Mouse (Mus musculus) hindbrain, embryonic 11.5 days (tissue): ENCODE data around the gene Atp11a. TPM values are rescaled to one million over a fixed set of nuclear protein-coding genes. Genes with fewer than 3 reads are reported as not detected.

Experiments used
- ATAC-seq: fragments of 200-750 bp; cut with Nextera tagmentation; 2 replicates; pipeline ENCODE4 v1.8.0; 2017; ENCODE audit warnings: mild to moderate bottlenecking, moderate TSS enrichment, moderate library complexity; ENCODE audit not compliant: low FRiP score
- DNase-seq: peaks from one replicate; pipeline ENCODE4 v3.0.0-alpha.2; 2015; ENCODE audit warnings: low spot score
- H3K27ac ChIP-seq: fragments of 300-500 bp; sonication (generic); 2 replicates; pipeline ENCODE4 v1.5.1; 2014; ENCODE audit warnings: mild to moderate bottlenecking, low read depth, low read length
- H3K27me3 ChIP-seq: fragments of 300-500 bp; sonication (generic); 2 replicates; pipeline ENCODE4 v1.6.1; 2014; ENCODE audit warnings: mild to moderate bottlenecking, low read length, moderate library complexity, mixed read lengths; ENCODE audit not compliant: control insufficient read depth, insufficient read depth
- H3K36me3 ChIP-seq: fragments of 300-500 bp; sonication (generic); 2 replicates; pipeline ENCODE4 v1.6.1; 2014; ENCODE audit warnings: mild to moderate bottlenecking, low read length, moderate library complexity, mixed read lengths; ENCODE audit not compliant: control insufficient read depth, insufficient read depth
- H3K4me1 ChIP-seq: fragments of 300-500 bp; sonication (generic); replicated peaks from 2 replicates; pipeline ENCODE4 v1.6.1; 2014; ENCODE audit warnings: low read length, mixed read lengths; ENCODE audit not compliant: control insufficient read depth, insufficient read depth
- H3K4me2 ChIP-seq: fragments of 300-500 bp; sonication (generic); replicated peaks from 2 replicates; pipeline ENCODE4 v1.6.1; 2014; ENCODE audit warnings: mild to moderate bottlenecking, low read depth, low read length
- H3K4me3 ChIP-seq: fragments of 300-500 bp; sonication (generic); 2 replicates; pipeline ENCODE4 v1.5.1; 2014; ENCODE audit warnings: low read depth, low read length
- H3K9ac ChIP-seq: fragments of 300-500 bp; sonication (generic); 2 replicates; pipeline ENCODE4 v1.6.1; 2014; ENCODE audit warnings: low read depth, low read length
- H3K9me3 ChIP-seq: fragments of 300-500 bp; sonication (generic); 2 replicates; pipeline ENCODE4 v1.6.1; 2016; ENCODE audit warnings: low read length; ENCODE audit not compliant: control insufficient read depth
- WGBS: fragments of 180-500 bp; shearing (Covaris S2); extraction: QIAGEN DNeasy Blood & Tissue Kit; methylation state at CpG from one replicate; pipeline ENCODE4 v1.1.7; 2014; 5-methylcytosine and 5-hydroxymethylcytosine counted together
- polyA plus RNA-seq: library from polyadenylated mRNA; unstranded; fragments of >200 nt; fragmentation: Nextera tagmentation; extraction: Ambion mirVana; gene quantifications from 2 replicates; pipeline ENCODE4 v1.2.1, GENCODE M21; 2014

The Atp11a gene
- polyA plus RNA-seq, 1 experiment from 2014 or later = 12.0 TPM

DNA sequence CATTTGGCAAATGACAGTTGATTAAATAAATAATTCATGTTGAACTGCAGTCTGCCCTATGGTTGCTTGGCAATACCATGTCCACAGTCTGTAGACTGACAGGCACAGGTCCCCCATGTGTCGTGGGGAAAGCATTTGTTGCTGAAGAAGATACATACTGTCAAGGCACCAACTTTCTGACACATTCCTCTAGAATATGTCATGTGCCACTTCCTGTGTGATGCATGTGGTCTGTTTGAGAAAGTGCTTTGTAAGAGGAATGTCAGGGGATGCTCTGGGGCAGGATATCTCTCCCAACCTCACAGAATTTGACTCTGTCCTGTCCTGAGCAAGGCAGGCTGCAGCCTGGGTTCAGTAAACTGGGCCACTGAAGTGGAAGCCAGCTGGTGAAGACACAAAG lies 72.6 kb downstream of the Atp11a start:
- H3K4me2 ChIP-seq = no peak overlapping the region
- H3K4me1 ChIP-seq = peaks cover 7% of the 10 kb centered on the region
- H3K36me3 ChIP-seq = no peaks in the 10 kb centered on the region
- no peak for DNase-seq
- H3K27ac ChIP-seq = no peak overlapping the region
- no peak overlapping the region for H3K4me3 ChIP-seq
- peak; percentile 26; the same call in 1 of the 2 replicates for ATAC-seq
- 41% methylated on average over 1 of the region's 1 CpGs for WGBS
- H3K9me3 ChIP-seq = no peaks in the 10 kb centered on the region
- no peak overlapping the region for H3K9ac ChIP-seq
- no peaks in the 10 kb centered on the region for H3K27me3 ChIP-seq

DNA sequence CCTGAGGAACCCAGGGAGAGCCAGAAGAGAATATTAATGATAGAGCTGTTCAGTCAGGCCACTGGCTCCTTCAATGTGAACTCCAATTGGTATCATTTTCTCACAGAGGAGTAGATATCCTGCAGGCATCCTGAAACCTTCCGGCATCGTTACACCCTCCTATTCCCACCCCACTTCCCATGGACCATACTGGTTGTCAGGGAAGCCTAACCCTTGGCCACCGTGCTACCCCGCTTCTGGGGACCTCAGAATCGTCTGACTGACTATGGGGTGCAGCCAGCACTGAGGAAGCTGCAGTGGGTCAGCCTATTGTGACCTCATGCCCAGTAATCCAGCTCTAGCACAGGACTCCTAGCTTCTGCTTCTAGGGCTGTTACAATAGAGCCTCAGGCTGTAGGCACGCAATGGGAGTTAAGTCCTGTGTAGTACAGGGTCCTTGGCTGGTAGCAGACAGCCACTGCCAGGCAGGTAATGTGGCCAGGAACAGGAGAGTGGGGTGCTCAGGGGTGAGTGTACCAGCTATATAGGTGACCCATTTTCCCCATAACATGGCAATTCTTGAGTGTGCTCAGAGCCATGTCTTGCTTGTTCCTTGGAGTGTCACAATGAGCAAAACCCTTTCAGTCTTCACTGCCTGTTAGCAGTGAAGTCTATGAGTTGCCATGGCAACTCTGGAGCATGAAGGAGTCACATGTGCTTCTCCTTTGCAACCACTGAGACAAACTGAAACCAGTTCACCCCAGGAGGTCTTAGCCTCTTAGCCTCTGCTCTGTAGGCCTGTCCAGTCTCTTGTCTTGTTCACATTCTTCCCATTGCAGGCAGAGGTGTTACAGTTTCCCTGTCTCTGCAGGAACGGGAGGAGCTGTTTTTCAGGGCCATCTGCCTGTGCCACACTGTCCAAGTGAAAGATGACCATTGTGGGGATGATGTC lies 75.1 kb downstream of the Atp11a start:
- WGBS = 72% methylated on average over 7 of the region's 7 CpGs
- Histone ChIP-seq H3K4me3 (no peak overlapping the region), H3K4me1 (peaks cover 6% of the 10 kb centered on the region), H3K9me3 (no peaks in the 10 kb centered on the region), H3K27me3 (no peaks in the 10 kb centered on the region), H3K36me3 (no peaks in the 10 kb centered on the region), H3K4me2 (no peak overlapping the region; the same call in 1 of the 2 replicates), H3K9ac (no peak overlapping the region), H3K27ac (peak overlapping the region; percentile 20; the same call in 1 of the 2 replicates)
- DNase-seq (peak; percentile 58), ATAC-seq (peak; percentile 66)

DNA sequence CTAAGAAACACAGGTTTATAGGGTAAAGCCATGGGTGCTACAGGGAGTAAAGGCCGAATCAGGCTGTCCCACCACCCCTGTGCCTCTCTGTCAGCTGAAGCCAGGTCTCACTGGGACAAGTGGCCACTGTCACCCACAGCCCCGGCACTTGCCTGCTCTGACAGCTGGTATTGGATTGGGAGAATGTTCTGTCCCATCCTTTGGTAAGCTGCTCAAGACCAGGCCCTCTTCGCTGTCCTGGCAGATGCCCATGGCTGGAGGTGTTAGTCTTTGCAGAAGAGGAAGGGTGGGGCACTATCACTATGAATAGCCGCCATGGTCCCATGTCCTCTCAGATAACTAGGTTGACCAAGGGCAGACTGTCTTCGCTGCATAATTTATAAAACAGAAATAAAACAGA lies 76.8 kb downstream of the Atp11a start:
- H3K4me3 ChIP-seq = no peak overlapping the region
- DNase-seq = no peak
- no peak overlapping the region for H3K27ac ChIP-seq
- no peak overlapping the region for H3K4me2 ChIP-seq
- no peaks in the 10 kb centered on the region for H3K36me3 ChIP-seq
- no peak overlapping the region for H3K9ac ChIP-seq
- 94% methylated on average over 5 of the region's 5 CpGs for WGBS
- H3K27me3 ChIP-seq = no peaks in the 10 kb centered on the region
- no peaks in the 10 kb centered on the region for H3K9me3 ChIP-seq
- ATAC-seq = no peak
- peaks cover 6% of the 10 kb centered on the region for H3K4me1 ChIP-seq

DNA sequence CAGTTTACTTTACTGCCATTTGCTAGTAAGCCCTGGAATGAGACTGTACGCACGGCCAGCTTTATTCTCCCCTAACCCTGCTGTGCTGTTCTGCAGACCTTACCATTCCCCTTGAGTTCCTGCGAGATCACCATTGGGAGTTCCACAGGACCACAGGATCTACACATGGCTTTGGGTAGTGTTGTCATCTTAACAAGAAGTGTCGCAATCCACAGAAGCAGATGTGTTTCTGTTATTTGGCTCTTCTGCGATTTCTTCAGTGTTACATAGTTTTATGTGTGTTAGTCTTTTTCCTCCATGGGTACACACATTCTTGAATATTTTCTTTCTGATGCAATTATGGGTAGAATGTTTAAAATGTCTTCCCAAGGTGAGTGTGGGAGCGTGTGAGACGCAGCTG lies 84.0 kb downstream of the Atp11a start:
- H3K27me3 ChIP-seq = no peaks in the 10 kb centered on the region
- 90% methylated on average over 7 of the region's 7 CpGs for WGBS
- H3K4me1 ChIP-seq = no peaks in the 10 kb centered on the region
- no peak overlapping the region for H3K4me3 ChIP-seq
- H3K36me3 ChIP-seq = no peaks in the 10 kb centered on the region
- no peak for ATAC-seq
- DNase-seq = no peak
- no peak overlapping the region for H3K9ac ChIP-seq
- H3K27ac ChIP-seq = no peak overlapping the region
- no peak overlapping the region for H3K4me2 ChIP-seq
- H3K9me3 ChIP-seq = no peaks in the 10 kb centered on the region

DNA sequence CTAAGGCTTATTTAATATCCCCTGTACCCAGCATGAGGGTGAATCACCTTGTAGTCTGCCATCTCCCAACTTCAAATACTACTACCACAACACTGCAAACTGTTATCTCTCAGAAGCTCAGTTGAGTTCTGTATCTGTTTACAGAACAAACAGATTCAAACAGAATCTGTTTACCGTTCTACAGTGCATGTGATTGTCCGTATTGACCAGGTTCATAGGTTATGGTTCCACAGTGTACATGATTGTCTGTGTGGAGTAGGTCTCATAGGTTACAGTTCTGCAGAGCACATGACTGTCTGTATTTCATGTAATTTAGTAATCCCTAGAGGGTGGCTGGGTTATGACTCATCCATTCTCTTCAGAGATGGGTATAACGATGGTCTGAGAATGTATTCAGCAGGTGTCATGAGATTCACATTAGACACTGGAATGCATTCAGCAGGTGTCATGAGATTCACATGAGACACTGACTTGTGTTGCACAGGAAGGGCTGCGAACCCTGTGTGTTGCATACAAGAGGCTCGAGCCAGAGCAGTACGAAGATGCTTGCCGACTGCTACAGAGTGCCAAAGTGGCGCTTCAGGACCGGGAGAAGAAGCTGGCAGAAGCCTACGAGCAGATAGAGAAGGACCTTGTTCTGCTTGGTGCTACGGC lies 85.7 kb downstream of the Atp11a start:
- no peak for DNase-seq

DNA sequence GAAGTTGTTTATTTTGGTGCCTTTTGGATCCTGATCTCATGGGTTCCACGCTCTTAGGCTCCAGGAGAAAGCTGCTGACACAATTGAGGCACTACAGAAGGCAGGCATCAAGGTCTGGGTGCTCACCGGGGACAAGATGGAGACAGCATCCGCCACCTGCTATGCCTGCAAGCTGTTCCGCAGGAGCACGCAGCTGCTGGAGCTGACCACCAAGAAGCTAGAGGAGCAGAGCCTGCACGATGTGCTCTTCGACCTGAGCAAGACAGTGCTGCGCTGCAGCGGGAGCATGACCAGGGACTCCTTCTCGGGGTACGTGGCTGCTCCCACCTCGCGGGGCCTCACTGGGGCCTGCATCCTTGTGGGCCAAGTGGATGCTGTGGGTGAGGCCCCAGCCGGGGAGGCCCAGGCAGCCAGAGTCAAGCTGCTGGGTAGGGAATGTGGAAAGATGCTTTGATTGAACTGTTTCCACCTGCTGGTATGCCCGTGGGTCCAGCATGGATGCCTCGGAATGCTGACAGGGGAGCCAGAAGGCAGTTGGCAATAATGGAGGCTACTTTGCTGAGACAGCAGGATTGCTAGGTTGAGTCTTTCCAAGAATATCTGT lies 87.6 kb downstream of the Atp11a start:
- Histone ChIP-seq H3K4me1 (no peaks in the 10 kb centered on the region), H3K27me3 (no peaks in the 10 kb centered on the region), H3K4me2 (no peak overlapping the region), H3K4me3 (no peak overlapping the region), H3K9me3 (no peaks in the 10 kb centered on the region), H3K36me3 (0 out of 2 replicates have a peak, but pooled peaks cover 2% of the 10 kb centered on the region), H3K27ac (no peak overlapping the region), H3K9ac (no peak overlapping the region)
- DNase-seq = no peak
- 91% methylated on average over 16 of the region's 16 CpGs for WGBS
- no peak for ATAC-seq

More for the DNA sequence above, 85.7 kb downstream of the Atp11a start:
- Histone ChIP-seq H3K4me1 (no peaks in the 10 kb centered on the region), H3K27me3 (no peaks in the 10 kb centered on the region), H3K9me3 (no peaks in the 10 kb centered on the region), H3K36me3 (no peaks in the 10 kb centered on the region), H3K27ac (no peak overlapping the region), H3K9ac (no peak overlapping the region), H3K4me2 (no peak overlapping the region), H3K4me3 (no peak overlapping the region)
- ATAC-seq = no peak
- 95% methylated on average over 11 of the region's 11 CpGs for WGBS

DNA sequence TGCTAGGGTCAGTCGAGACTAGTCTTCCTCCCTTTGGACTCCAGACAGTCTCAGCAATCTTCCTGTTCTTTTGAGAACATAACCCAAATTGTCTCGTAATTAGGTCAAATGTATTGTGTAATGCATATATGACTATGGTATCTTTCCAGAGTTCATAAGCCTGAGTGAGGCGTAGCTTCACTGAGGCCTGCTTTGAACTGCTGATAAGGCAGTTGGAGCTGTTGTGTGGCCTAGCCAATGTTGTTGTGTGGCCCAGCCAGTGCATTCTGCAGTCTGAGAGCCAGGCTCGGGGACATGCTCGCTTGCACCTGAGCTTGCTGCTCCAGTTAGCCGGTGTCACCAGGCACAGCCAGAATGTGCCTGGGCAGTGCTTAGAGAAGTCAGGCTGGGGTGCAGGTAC lies 89.6 kb downstream of the Atp11a start:
- Histone ChIP-seq H3K36me3 (0 out of 2 replicates have a peak, but pooled peaks cover 2% of the 10 kb centered on the region), H3K9ac (no peak overlapping the region), H3K27me3 (no peaks in the 10 kb centered on the region), H3K9me3 (no peaks in the 10 kb centered on the region), H3K4me3 (no peak overlapping the region), H3K27ac (no peak overlapping the region), H3K4me1 (no peaks in the 10 kb centered on the region), H3K4me2 (no peak overlapping the region)
- WGBS = 96% methylated on average over 6 of the region's 6 CpGs
- ATAC-seq = no peak
- no peak for DNase-seq

DNA sequence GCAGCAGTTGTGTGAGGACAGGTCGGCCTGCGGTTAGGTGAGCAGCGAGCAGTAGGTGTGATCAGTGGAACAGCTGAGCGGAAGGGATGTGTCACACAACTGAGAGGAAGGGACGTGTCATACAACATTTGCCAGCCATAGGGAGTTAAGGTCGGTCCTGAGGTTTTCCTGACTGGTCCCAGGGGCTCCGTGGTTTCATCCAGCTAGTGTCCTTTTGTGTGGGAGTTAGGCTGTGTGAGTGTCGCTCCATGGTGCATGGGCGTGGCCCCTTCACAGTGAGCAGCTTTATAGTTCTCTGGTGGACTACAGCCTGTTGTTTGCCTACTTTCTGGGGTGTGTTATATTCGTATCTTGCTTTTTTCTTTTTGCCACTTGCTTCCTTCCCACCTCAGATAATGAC lies 94.4 kb downstream of the Atp11a start:
- H3K4me3 ChIP-seq = no peak overlapping the region
- H3K36me3 ChIP-seq = 0 out of 2 replicates have a peak, but pooled peaks cover 2% of the 10 kb centered on the region
- no peaks in the 10 kb centered on the region for H3K4me1 ChIP-seq
- ATAC-seq (no peak), DNase-seq (no peak)
- 88% methylated on average over 10 of the region's 10 CpGs for WGBS
- no peaks in the 10 kb centered on the region for H3K27me3 ChIP-seq
- no peak overlapping the region for H3K4me2 ChIP-seq
- no peak overlapping the region for H3K27ac ChIP-seq
- H3K9me3 ChIP-seq = no peaks in the 10 kb centered on the region
- no peak overlapping the region for H3K9ac ChIP-seq
